Mouse (Mus musculus): ENCODE data around the gene Dhx9. TPM values are rescaled to one million over a fixed set of nuclear protein-coding genes. Genes with fewer than 3 reads are reported as not detected.
"Not testable (repeated sequence)": the region's sequence is repeated elsewhere in the genome, so short reads cannot be mapped to it uniquely, and the experiment has no call there.

Dhx9 gene
- polyA plus RNA-seq, 1 experiment from 2014 or later, result 22.6 TPM

GRCm38 (mm10) chr1:153509569-153509968, 22.1 kb upstream of the Dhx9 start:
- H3K27ac ChIP-seq (replicated peaks; ENCODE audit: low read depth, low read length); DNase-seq (ENCODE audit: low spot score); H3K4me1 ChIP-seq (ENCODE audit: control insufficient read depth, insufficient read depth, low read length); H3K27me3 ChIP-seq (replicated peaks; ENCODE audit: control insufficient read depth, insufficient read depth, low read length); ATAC-seq (ENCODE audit: low read depth); H3K9ac ChIP-seq (ENCODE audit: low read depth, low read length); H3K4me3 ChIP-seq (ENCODE audit: low read depth, low read length); H3K9me3 ChIP-seq (ENCODE audit: control insufficient read depth, low read length); H3K4me2 ChIP-seq (ENCODE audit: low read depth, low read length); H3K36me3 ChIP-seq (ENCODE audit: control insufficient read depth, insufficient read depth, low read length): not testable (repeated sequence)
- 67% methylated on average over 8 of the region's 8 CpGs for WGBS

DNA sequence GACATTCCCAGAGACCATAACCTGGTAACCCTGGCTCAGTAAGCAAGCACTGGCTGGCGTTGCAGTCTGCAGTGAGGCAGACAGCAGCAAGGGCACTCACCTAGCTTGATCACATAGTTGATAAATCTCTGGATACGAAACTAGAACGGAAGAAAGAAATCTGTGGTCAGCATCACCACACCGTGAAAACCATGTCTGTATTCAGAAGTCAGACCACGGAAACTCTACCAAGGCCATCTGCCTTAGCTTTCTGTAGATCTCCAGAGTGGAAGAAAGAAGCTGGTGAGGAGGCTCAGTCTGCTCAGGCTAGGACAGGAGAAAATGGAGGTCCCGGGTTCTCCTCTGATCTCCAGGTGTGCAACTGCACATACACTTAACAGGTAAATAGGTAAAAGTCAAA, 21.6 kb upstream of the Dhx9 start:
- Histone ChIP-seq H3K9me3 (ENCODE audit: control insufficient read depth, low read length) (no peaks in the 10 kb centered on the region), H3K9ac (ENCODE audit: low read depth, low read length) (no peak overlapping the region), H3K4me1 (ENCODE audit: control insufficient read depth, insufficient read depth, low read length) (no peaks in the 10 kb centered on the region), H3K36me3 (ENCODE audit: control insufficient read depth, insufficient read depth, low read length) (no peaks in the 10 kb centered on the region), H3K27me3 (replicated peaks; ENCODE audit: control insufficient read depth, insufficient read depth, low read length) (no peaks in the 10 kb centered on the region), H3K4me3 (ENCODE audit: low read depth, low read length) (no peak overlapping the region), H3K27ac (replicated peaks; ENCODE audit: low read depth, low read length) (no peak overlapping the region), H3K4me2 (ENCODE audit: low read depth, low read length) (no peak overlapping the region)
- 83% methylated on average over 6 of the region's 6 CpGs for WGBS
- DNase-seq (ENCODE audit: low spot score) (no peak), ATAC-seq (ENCODE audit: low read depth) (no peak)

- Histone ChIP-seq H3K4me1 (ENCODE audit: control insufficient read depth, insufficient read depth, low read length) (no peaks in the 10 kb centered on the region), H3K9ac (ENCODE audit: low read depth, low read length) (no peak overlapping the region), H3K27ac (replicated peaks; ENCODE audit: low read depth, low read length) (no peak overlapping the region), H3K9me3 (ENCODE audit: control insufficient read depth, low read length) (no peaks in the 10 kb centered on the region), H3K27me3 (replicated peaks; ENCODE audit: control insufficient read depth, insufficient read depth, low read length) (no peaks in the 10 kb centered on the region), H3K4me2 (ENCODE audit: low read depth, low read length) (no peak overlapping the region), H3K36me3 (ENCODE audit: control insufficient read depth, insufficient read depth, low read length) (no peaks in the 10 kb centered on the region), H3K4me3 (ENCODE audit: low read depth, low read length) (no peak overlapping the region)
- 75% methylated on average over 5 of the region's 6 CpGs for WGBS
- DNase-seq (ENCODE audit: low spot score), result peak; percentile 16
- no peak for ATAC-seq (ENCODE audit: low read depth)
Measured at GRCm38 (mm10) chr1:153506266-153506665, 18.8 kb upstream of the Dhx9 start.

GRCm38 (mm10) chr1:153501644-153502321, 14.3 kb upstream of the Dhx9 start:
- no peak for DNase-seq (ENCODE audit: low spot score)
- Histone ChIP-seq H3K9ac (ENCODE audit: low read depth, low read length) (no peak overlapping the region), H3K9me3 (ENCODE audit: control insufficient read depth, low read length) (no peaks in the 10 kb centered on the region), H3K4me2 (ENCODE audit: low read depth, low read length) (no peak overlapping the region), H3K4me3 (ENCODE audit: low read depth, low read length) (no peak overlapping the region), H3K4me1 (ENCODE audit: control insufficient read depth, insufficient read depth, low read length) (no peaks in the 10 kb centered on the region), H3K27ac (replicated peaks; ENCODE audit: low read depth, low read length) (0 out of 2 replicates have a peak overlapping the region, but pooled peaks have one; percentile 28), H3K36me3 (ENCODE audit: control insufficient read depth, insufficient read depth, low read length) (no peaks in the 10 kb centered on the region), H3K27me3 (replicated peaks; ENCODE audit: control insufficient read depth, insufficient read depth, low read length) (no peaks in the 10 kb centered on the region)
- ATAC-seq (ENCODE audit: low read depth), result no peak
- WGBS, result 28% methylated on average over 5 of the region's 5 CpGs

DNA sequence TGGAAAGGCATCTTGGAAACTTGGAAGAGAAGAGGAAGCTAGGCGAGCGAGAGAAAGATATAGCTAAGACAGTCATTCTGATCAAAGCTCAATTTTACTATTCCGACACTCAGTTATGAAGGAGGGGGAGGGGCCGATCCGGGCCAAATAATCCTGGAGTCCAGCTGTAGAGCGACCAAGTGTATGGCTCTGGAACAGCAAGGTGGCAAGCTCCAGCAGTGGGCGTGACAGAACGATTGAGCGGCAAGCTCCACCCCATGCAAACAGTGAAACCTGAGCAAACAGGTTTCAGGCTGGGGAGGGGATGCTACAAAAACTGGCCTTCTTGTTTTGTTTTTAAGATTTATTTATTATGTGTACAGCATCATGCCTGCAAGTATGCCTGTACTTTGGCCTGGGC, 12.6 kb upstream of the Dhx9 start:
- Histone ChIP-seq H3K4me1 (ENCODE audit: control insufficient read depth, insufficient read depth, low read length) (no peaks in the 10 kb centered on the region), H3K27me3 (replicated peaks; ENCODE audit: control insufficient read depth, insufficient read depth, low read length) (no peaks in the 10 kb centered on the region), H3K36me3 (ENCODE audit: control insufficient read depth, insufficient read depth, low read length) (no peaks in the 10 kb centered on the region), H3K27ac (replicated peaks; ENCODE audit: low read depth, low read length) (no peak overlapping the region), H3K9ac (ENCODE audit: low read depth, low read length) (no peak overlapping the region), H3K9me3 (ENCODE audit: control insufficient read depth, low read length) (no peaks in the 10 kb centered on the region), H3K4me2 (ENCODE audit: low read depth, low read length) (no peak overlapping the region), H3K4me3 (ENCODE audit: low read depth, low read length) (no peak overlapping the region)
- no peak for DNase-seq (ENCODE audit: low spot score)
- 83% methylated on average over 9 of the region's 9 CpGs for WGBS
- ATAC-seq (ENCODE audit: low read depth), result no peak

DNA sequence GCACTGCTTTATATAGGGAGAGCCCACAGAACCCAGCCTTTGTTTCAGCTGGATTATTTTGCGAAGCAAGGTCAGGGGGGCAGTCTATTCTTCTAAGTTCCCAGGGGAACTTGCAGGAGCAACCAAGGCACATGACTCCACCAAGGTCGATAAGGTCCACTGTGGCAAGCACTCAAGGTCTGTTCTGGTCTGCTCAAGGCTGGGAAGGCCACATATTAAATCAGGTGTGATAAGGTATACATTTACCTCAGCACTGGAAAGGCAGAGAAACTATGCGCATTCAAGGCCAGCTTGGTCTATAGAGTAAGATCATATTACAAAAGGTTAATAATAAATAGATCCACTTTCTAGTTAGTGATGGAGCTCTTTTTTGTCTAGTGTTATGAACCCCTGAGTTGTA, 8.6 kb upstream of the Dhx9 start:
- no peaks in the 10 kb centered on the region for H3K36me3 ChIP-seq (ENCODE audit: control insufficient read depth, insufficient read depth, low read length)
- H3K4me2 ChIP-seq (ENCODE audit: low read depth, low read length), result no peak overlapping the region
- no peaks in the 10 kb centered on the region for H3K27me3 ChIP-seq (replicated peaks; ENCODE audit: control insufficient read depth, insufficient read depth, low read length)
- H3K9me3 ChIP-seq (ENCODE audit: control insufficient read depth, low read length), result no peaks in the 10 kb centered on the region
- no peaks in the 10 kb centered on the region for H3K4me1 ChIP-seq (ENCODE audit: control insufficient read depth, insufficient read depth, low read length)
- H3K9ac ChIP-seq (ENCODE audit: low read depth, low read length), result no peak overlapping the region
- ATAC-seq (ENCODE audit: low read depth) (no peak), DNase-seq (ENCODE audit: low spot score) (no peak)
- whole genome bisulfite sequencing, result 77% methylated on average over 3 of the region's 3 CpGs
- H3K27ac ChIP-seq (replicated peaks; ENCODE audit: low read depth, low read length), result no peak overlapping the region
- H3K4me3 ChIP-seq (ENCODE audit: low read depth, low read length), result no peak overlapping the region

GRCm38 (mm10) chr1:153493931-153494330, 6.5 kb upstream of the Dhx9 start:
- Histone ChIP-seq H3K4me1 (ENCODE audit: control insufficient read depth, insufficient read depth, low read length) (no peaks in the 10 kb centered on the region), H3K4me3 (ENCODE audit: low read depth, low read length) (no peak overlapping the region), H3K36me3 (ENCODE audit: control insufficient read depth, insufficient read depth, low read length) (no peaks in the 10 kb centered on the region), H3K9ac (ENCODE audit: low read depth, low read length) (no peak overlapping the region), H3K9me3 (ENCODE audit: control insufficient read depth, low read length) (no peaks in the 10 kb centered on the region), H3K27me3 (replicated peaks; ENCODE audit: control insufficient read depth, insufficient read depth, low read length) (no peaks in the 10 kb centered on the region), H3K4me2 (ENCODE audit: low read depth, low read length) (no peak overlapping the region), H3K27ac (replicated peaks; ENCODE audit: low read depth, low read length) (no peak overlapping the region)
- DNase-seq (ENCODE audit: low spot score) (no peak), ATAC-seq (ENCODE audit: low read depth) (no peak)
- 29% methylated on average over 6 of the region's 6 CpGs for WGBS

DNA sequence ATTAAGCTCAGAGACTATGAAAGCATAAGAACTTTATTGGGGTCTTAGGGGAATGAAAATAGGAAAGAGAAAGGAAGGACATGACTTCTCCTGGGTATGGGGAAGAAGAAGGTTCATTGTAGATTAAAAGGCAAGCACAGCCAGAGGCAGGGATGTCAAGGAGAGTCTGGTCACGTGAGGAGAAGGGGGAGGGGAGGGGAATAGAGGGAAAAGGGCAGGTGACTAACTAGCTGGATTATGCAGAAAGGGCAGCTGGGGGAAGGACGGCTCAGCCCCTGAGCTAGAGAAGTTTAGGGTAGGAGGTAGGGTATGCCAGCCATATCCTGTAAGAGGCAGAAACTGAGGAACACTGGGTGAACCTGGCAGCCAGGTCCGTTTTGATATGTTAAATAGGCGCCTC, 5.9 kb upstream of the Dhx9 start:
- no peaks in the 10 kb centered on the region for H3K27me3 ChIP-seq (replicated peaks; ENCODE audit: control insufficient read depth, insufficient read depth, low read length)
- no peak overlapping the region for H3K27ac ChIP-seq (replicated peaks; ENCODE audit: low read depth, low read length)
- H3K4me3 ChIP-seq (ENCODE audit: low read depth, low read length), result no peak overlapping the region
- H3K9ac ChIP-seq (ENCODE audit: low read depth, low read length), result no peak overlapping the region
- DNase-seq (ENCODE audit: low spot score) (no peak), ATAC-seq (ENCODE audit: low read depth) (no peak)
- 18% methylated on average over 4 of the region's 4 CpGs for WGBS
- no peaks in the 10 kb centered on the region for H3K4me1 ChIP-seq (ENCODE audit: control insufficient read depth, insufficient read depth, low read length)
- H3K9me3 ChIP-seq (ENCODE audit: control insufficient read depth, low read length), result no peaks in the 10 kb centered on the region
- no peak overlapping the region for H3K4me2 ChIP-seq (ENCODE audit: low read depth, low read length)
- H3K36me3 ChIP-seq (ENCODE audit: control insufficient read depth, insufficient read depth, low read length), result no peaks in the 10 kb centered on the region

DNA sequence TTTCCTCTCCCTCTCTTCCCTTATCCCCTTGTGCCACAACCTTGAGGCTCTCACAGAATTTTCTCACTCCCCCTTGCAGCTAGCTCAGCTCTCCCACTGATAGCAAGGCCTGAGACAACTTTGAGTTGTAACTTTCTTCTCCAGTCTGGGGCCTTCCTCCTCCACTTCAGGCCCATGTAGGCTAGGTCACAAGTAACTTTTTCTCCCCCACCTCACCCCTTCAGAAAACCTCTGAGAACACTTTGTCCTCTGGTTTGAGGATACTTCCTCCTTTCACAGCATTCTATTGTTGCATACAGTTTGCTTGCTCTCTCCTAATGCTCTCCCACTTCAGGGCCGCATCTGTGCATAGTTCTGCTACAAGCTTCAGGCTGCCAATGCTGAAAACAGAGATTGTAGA, 4.4 kb upstream of the Dhx9 start:
- DNase-seq (ENCODE audit: low spot score) (no peak), ATAC-seq (ENCODE audit: low read depth) (no peak)
- H3K4me2 ChIP-seq (ENCODE audit: low read depth, low read length), result no peak overlapping the region
- H3K27me3 ChIP-seq (replicated peaks; ENCODE audit: control insufficient read depth, insufficient read depth, low read length), result no peaks in the 10 kb centered on the region
- H3K4me1 ChIP-seq (ENCODE audit: control insufficient read depth, insufficient read depth, low read length), result no peaks in the 10 kb centered on the region
- H3K4me3 ChIP-seq (ENCODE audit: low read depth, low read length), result no peak overlapping the region
- WGBS, result 89% methylated on average over 1 of the region's 1 CpGs
- H3K9ac ChIP-seq (ENCODE audit: low read depth, low read length), result no peak overlapping the region
- H3K36me3 ChIP-seq (ENCODE audit: control insufficient read depth, insufficient read depth, low read length), result no peaks in the 10 kb centered on the region
- no peak overlapping the region for H3K27ac ChIP-seq (replicated peaks; ENCODE audit: low read depth, low read length)
- no peaks in the 10 kb centered on the region for H3K9me3 ChIP-seq (ENCODE audit: control insufficient read depth, low read length)

All from embryonic facial prominence, embryonic 14.5 days (tissue).